Mouse (Mus musculus) bone marrow macrophage, adult 2 months (primary cell): Measurements from ENCODE around the gene Zfp276. TPM values are rescaled to one million over a fixed set of nuclear protein-coding genes. Genes with fewer than 3 reads are reported as not detected.

Experiments used
- H3K27ac ChIP-seq: 2 replicates; pipeline ENCODE4 v1.5.1; 2012; ENCODE audit warnings: low read depth, low read length; ENCODE audit not compliant: insufficient read depth
- H3K4me1 ChIP-seq: 2 replicates; pipeline ENCODE4 v1.6.1; 2012; ENCODE audit warnings: low read length; ENCODE audit not compliant: control insufficient read depth, insufficient read depth
- H3K4me3 ChIP-seq: 2 replicates; pipeline ENCODE4 v1.5.1; 2012; ENCODE audit warnings: mild to moderate bottlenecking, low read length, moderate library complexity; ENCODE audit not compliant: insufficient read depth
- CTCF ChIP-seq: IDR thresholded peaks from 2 replicates; pipeline ENCODE4 v1.5.1; 2012; ENCODE audit warnings: low read depth, mild to moderate bottlenecking, low read length, moderate library complexity
- POLR2A ChIP-seq: IDR thresholded peaks from 2 replicates; pipeline ENCODE4 v1.6.1; 2012; ENCODE audit warnings: mild to moderate bottlenecking, low read depth, low read length, borderline replicate concordance
- polyA plus RNA-seq: library from polyadenylated mRNA; stranded (reverse); fragments of >200 nt; gene quantifications from 2 replicates; pipeline ENCODE4 v1.2.4, GENCODE M21; 2012; ENCODE audit not compliant: missing spikeins, insufficient read depth, insufficient read length

Zfp276 gene
- polyA plus RNA-seq, 1 experiment, result 17.1 TPM

GRCm38 (mm10) chr8:123231742-123232141 is 22.3 kb upstream of the Zfp276 start:
- no peak overlapping the region for H3K27ac ChIP-seq
- H3K4me1 ChIP-seq, result no peaks in the 10 kb centered on the region
- H3K4me3 ChIP-seq, result no peak overlapping the region
- TF ChIP-seq POLR2A (no peak), CTCF (no peak)

DNA sequence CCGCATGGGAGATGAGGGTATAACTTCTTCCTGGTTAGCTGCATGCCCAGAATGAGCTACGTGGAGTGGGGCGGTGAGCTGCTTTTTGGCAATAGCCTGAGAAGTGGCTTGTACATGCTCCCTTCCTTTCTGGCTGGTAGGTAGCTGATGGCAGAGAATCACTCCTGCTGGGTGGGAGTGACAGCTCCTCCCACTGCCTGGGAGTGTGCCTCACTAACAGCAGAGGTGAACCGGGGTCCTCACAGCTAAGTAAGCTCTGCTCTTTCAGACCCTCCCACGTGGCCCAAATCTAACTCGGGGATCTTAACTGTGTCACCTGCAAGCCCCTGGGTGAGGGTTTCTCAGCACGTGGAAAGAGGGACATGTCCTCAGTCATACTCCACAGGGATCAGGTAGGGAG is 21.4 kb upstream of the Zfp276 start:
- H3K4me1 ChIP-seq, result no peaks in the 10 kb centered on the region
- no peak for TF ChIP-seq POLR2A
- TF ChIP-seq CTCF, result no peak
- H3K4me3 ChIP-seq, result no peak overlapping the region
- H3K27ac ChIP-seq, result no peak overlapping the region

GRCm38 (mm10) chr8:123233300-123233699 is 20.7 kb upstream of the Zfp276 start:
- Histone ChIP-seq H3K27ac (no peak overlapping the region), H3K4me3 (no peak overlapping the region), H3K4me1 (no peaks in the 10 kb centered on the region)
- TF ChIP-seq POLR2A, result no peak
- TF ChIP-seq CTCF, result no peak

GRCm38 (mm10) chr8:123233760-123234159 is 20.2 kb upstream of the Zfp276 start:
- H3K27ac ChIP-seq, result no peak overlapping the region
- H3K4me3 ChIP-seq, result no peak overlapping the region
- H3K4me1 ChIP-seq, result no peaks in the 10 kb centered on the region
- TF ChIP-seq CTCF (no peak), POLR2A (no peak)

DNA sequence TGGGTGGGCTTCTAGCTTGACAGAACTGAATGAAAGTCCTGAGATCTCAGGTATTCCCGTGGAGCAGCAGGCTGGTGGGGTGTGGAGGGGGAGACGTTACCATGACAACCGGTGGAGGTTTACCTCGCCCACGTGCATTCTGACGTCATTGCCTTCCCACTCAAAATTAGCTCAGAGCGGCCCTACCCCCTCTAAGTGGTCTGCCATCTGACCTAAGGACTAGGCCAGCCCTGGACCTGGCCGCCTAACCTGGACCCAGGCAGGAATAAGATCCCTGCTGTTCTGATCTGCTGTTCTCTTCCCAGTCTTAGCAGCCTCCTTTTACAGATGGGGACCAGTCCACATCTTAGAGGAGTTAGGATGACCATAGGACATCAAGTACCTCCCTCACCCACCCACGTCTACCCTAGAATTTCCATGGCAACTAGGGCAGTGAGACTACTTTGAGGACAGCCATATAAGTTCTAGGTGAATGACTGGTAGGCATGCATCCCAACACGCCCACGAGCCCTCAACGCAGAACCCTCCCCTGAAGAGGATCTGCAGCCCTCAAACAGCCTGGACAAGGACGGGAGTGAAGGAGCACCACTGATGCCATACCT is 19.0 kb upstream of the Zfp276 start:
- TF ChIP-seq CTCF, result no peak
- TF ChIP-seq POLR2A, result no peak
- H3K27ac ChIP-seq, result no peak overlapping the region
- H3K4me3 ChIP-seq, result peak overlapping the region; percentile 76
- no peaks in the 10 kb centered on the region for H3K4me1 ChIP-seq

DNA sequence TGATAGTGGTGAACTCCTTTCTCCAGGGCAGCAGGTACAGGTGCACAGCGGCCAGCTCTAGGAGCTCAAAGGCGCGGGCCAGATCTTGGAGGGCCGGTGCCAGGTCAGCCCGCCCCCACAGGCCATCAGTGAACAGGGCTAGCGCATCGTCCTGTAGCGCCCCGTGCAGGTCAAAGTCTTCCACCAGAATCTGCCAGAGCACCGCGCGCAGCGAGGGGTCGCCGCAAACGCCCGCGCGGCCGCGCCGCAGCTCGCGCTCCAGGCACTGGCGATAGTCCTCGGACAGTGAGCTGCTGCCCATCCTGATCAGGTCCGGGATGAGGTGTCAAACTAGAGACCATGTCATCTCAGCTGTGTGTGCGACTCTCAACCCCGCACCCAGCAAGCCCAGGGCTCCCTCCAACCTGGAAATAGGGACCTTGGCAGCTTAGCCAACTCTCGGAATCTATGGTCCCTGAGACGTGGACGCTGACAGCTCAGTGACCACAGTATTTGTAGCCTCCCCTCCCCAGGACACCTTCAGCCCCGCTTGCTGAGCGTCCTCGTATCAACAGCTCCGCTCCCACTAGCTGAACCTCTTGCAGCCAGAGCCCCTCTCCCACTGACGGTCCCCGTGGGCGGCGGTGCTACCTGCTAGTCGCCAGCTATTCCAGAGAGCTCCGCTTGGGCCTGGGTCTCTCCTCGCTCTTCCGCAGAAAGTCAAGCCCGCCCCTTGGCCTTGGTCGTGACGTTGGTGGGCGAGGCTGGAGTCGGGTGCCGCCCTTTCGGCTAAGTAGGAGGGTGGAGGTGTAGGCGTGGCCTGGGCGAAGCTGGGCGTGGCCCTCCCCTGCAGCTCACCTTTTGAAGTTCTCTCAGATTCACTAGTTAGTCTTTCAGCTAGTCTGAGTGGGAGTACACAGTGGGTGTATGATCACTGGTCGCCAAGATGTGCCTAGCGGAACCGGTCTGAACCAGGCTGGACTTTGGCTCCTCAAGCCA is 18.2 kb upstream of the Zfp276 start, which contains the start of gene Spata2l:
TSS of gene Spata2l (minus strand) at position 714 of the 978 bp plus-strand sequence.
- Histone ChIP-seq H3K4me3 (peak within 1 kb of the TSS; percentile 76), H3K27ac (no peak within 1 kb of the TSS), H3K4me1 (no peaks in the 10 kb centered on the region)
- no peak for TF ChIP-seq CTCF
- TF ChIP-seq POLR2A, result no peak

DNA sequence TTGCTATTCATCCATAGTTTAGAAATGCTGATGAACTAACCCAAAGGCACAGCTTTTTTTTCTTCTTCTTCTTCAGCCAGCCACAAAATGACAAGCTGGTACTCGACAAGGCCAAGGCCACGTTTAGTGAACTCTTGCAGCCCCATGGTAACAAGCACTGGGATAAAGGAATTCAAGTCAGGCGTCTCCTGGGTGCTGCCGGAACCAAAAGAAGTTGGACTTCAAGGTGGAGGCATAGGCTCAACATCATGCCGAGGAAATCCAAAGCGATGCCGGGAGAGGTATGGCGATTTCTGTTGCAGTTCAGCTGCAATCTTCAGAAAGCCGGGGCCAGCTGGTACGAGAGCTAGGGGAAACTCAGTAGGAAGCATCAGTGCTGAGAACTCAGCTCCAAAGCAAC is 14.6 kb upstream of the Zfp276 start:
- H3K4me3 ChIP-seq, result no peak overlapping the region
- no peaks in the 10 kb centered on the region for H3K4me1 ChIP-seq
- TF ChIP-seq POLR2A (no peak), CTCF (no peak)
- no peak overlapping the region for H3K27ac ChIP-seq

DNA sequence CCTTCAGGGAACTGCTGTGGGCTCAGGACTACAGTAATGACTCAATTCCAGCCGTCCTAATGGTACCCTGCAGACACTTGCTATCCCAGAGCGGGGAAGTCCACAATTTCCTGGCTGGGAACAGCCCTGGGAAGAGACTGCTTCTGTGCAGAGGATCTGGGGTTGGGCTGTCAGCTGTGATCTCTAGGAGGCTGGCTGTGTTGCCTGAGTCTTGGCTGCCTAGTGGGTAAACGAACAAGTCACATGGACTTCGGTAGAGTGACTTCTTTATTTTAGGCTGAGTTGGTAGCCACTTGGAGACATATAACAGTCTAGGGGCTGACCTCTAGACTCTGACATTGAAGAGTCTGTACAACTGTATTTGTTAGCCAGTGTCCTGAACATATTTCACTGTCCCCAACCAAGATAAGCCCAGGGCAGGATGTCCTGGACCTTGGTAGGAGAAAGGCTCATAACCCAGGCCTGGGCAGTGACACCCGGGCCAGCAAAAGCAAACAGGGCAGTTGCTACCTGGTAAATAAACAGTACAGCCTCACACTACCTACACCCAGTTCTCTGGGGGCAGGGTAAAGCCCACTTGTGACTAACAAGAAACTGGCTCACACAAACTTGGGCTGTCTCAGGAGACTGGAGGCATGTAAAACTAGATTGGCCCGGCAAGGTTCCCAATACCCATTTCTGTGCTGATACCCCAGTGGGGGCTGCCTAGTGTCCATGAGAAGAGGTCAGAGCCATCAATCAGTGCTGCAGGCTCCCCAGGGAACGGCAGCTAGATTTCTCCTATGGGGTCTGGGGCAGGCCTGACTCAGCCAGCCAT is 11.7 kb upstream of the Zfp276 start:
- TF ChIP-seq CTCF (no peak), POLR2A (no peak)
- no peak overlapping the region for H3K27ac ChIP-seq
- H3K4me1 ChIP-seq, result no peaks in the 10 kb centered on the region

GRCm38 (mm10) chr8:123243053-123243452 is 10.9 kb upstream of the Zfp276 start:
- peaks cover 3% of the 10 kb centered on the region for H3K4me1 ChIP-seq
- H3K4me3 ChIP-seq, result no peak overlapping the region
- 0 out of 2 replicates have a peak, but pooled peaks have one; percentile 10 for TF ChIP-seq CTCF
- no peak for TF ChIP-seq POLR2A
- no peak overlapping the region for H3K27ac ChIP-seq

More for the DNA sequence above, 11.7 kb upstream of the Zfp276 start:
- H3K4me3 ChIP-seq, result no peak overlapping the region

DNA sequence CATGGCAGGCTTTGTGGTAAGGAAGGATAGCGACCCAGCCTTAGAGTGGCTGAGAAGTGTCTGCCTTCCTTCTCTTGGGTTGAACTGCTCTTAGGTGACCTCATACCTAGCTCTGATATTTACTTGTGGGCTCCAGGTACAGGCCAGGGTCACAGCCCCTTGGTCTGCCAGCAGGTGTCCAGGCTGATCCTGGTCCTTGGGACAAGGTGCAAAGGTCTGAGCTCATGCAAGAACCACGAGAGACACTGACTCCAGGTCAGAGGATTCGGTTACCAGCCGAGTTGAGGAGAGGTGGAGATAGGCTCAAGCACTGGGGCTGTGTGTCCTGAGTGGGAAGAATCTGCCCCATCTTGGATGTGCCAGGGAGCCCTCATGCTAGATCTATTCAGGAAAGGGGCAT is 9.6 kb upstream of the Zfp276 start:
- Histone ChIP-seq H3K4me3 (no peak overlapping the region), H3K4me1 (peaks cover 14% of the 10 kb centered on the region), H3K27ac (no peak overlapping the region)
- TF ChIP-seq POLR2A, result no peak
- TF ChIP-seq CTCF, result no peak
